Mouse (Mus musculus) layer of hippocampus, adult 9-10 months (tissue): ENCODE measurements at regions not wholly inside any gene's neighbourhood (a gene's known extent, or its start where the extent isn't known, plus 50 kb on each side); places are given as distances from the start of the nearest gene placed in this dataset.
"Not testable (repeated sequence)": the region's sequence is repeated elsewhere in the genome, so short reads cannot be mapped to it uniquely, and the experiment has no call there.

ENCODE experiments used
- DNase-seq: peaks from one replicate; pipeline ENCODE4 v3.0.0; 2022; ENCODE audit warnings: low spot score

- DNase-seq = peak; percentile 83
Measured at GRCm38 (mm10) chr14:87215099-87215498, 74.1 kb upstream of the Diaph3 start.

- DNase-seq = no peak
Measured at GRCm38 (mm10) chr14:87217042-87217441, 76.0 kb upstream of the Diaph3 start.

GRCm38 (mm10) chr14:87219975-87220374 lies 78.9 kb upstream of the Diaph3 start:
- no peak for DNase-seq

GRCm38 (mm10) chr14:87224870-87225269 lies 83.8 kb upstream of the Diaph3 start:
- no peak for DNase-seq

GRCm38 (mm10) chr14:87249258-87249657 lies 108.2 kb upstream of the Diaph3 start:
- DNase-seq = no peak

- DNase-seq = no peak
Measured at GRCm38 (mm10) chr14:87255484-87256208, 114.6 kb upstream of the Diaph3 start.

- no peak for DNase-seq
Measured at GRCm38 (mm10) chr14:87261726-87262125, 120.7 kb upstream of the Diaph3 start.

GRCm38 (mm10) chr14:87264826-87265225 lies 123.8 kb upstream of the Diaph3 start:
- DNase-seq = no peak

GRCm38 (mm10) chr14:87266309-87266708 lies 125.3 kb upstream of the Diaph3 start:
- no peak for DNase-seq

GRCm38 (mm10) chr14:87289266-87289665 lies 127.2 kb upstream of the Tdrd3 start:
- not testable (repeated sequence) for DNase-seq

- DNase-seq = no peak
Measured at GRCm38 (mm10) chr14:87289708-87290243, 126.7 kb upstream of the Tdrd3 start.

GRCm38 (mm10) chr14:87295206-87295605 lies 121.2 kb upstream of the Tdrd3 start:
- DNase-seq = no peak

- DNase-seq = no peak
Measured at GRCm38 (mm10) chr14:87297160-87297559, 119.3 kb upstream of the Tdrd3 start.

- no peak for DNase-seq
Measured at GRCm38 (mm10) chr14:87300838-87301237, 115.6 kb upstream of the Tdrd3 start.

GRCm38 (mm10) chr14:87301564-87301963 lies 114.9 kb upstream of the Tdrd3 start:
- no peak for DNase-seq

GRCm38 (mm10) chr14:87305481-87305880 lies 111.0 kb upstream of the Tdrd3 start:
- DNase-seq = no peak

GRCm38 (mm10) chr14:87306011-87306410 lies 110.4 kb upstream of the Tdrd3 start:
- DNase-seq = no peak

GRCm38 (mm10) chr14:87308016-87308415 lies 108.4 kb upstream of the Tdrd3 start:
- DNase-seq = no peak

- DNase-seq = no peak
Measured at GRCm38 (mm10) chr14:87312318-87312717, 104.1 kb upstream of the Tdrd3 start.

GRCm38 (mm10) chr14:87314999-87315732 lies 101.3 kb upstream of the Tdrd3 start:
- peak; percentile 78 for DNase-seq

GRCm38 (mm10) chr14:87327841-87328240 lies 88.6 kb upstream of the Tdrd3 start:
- no peak for DNase-seq

GRCm38 (mm10) chr14:87337950-87338526 lies 78.4 kb upstream of the Tdrd3 start:
- DNase-seq = peak; percentile 3

GRCm38 (mm10) chr14:87344540-87344939 lies 71.9 kb upstream of the Tdrd3 start:
- DNase-seq = no peak
